Mouse (Mus musculus): ENCODE results near the gene Ism1. TPM values are rescaled to one million over a fixed set of nuclear protein-coding genes. Genes with fewer than 3 reads are reported as not detected.

Ism1 gene
- polyA plus RNA-seq, 2 experiments = 11.3 to 12.8 TPM

DNA sequence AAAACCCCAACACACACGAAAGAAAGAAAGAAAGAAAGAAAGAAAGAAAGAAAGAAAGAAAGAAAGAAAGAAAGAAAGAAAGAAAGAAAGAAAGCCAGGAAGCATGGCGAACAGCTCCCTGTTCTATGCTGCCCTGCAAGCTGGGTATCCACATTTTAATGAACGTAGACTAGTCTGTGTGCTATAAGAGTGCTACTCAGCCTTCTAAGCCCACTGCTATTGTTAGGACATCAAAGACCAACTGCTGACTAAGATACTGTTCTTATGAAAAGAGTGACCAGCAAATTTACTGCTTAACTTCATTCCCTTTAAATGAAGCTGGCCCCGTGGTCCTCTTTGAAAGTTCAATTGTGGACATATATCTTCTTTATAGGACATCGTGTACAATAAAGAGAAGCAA, 16.7 kb downstream of the Ism1 start:
- Histone ChIP-seq H3K4me3 (replicated peaks; ENCODE audit: low read length) (no peak overlapping the region), H3K4me1 (ENCODE audit: control insufficient read depth, insufficient read depth, low read length) (no peaks in the 10 kb centered on the region), H3K36me3 (ENCODE audit: control insufficient read depth, insufficient read depth, low read length) (no peaks in the 10 kb centered on the region), H3K4me2 (replicated peaks; ENCODE audit: low read depth, low read length, severe bottlenecking) (no peak overlapping the region), H3K27me3 (ENCODE audit: control insufficient read depth, insufficient read depth, low read length) (no peaks in the 10 kb centered on the region), H3K9ac (ENCODE audit: low read depth, low read length, severe bottlenecking) (no peak overlapping the region), H3K9me3 (ENCODE audit: control insufficient read depth, low read length) (no peaks in the 10 kb centered on the region), H3K27ac (replicated peaks; ENCODE audit: low read depth, low read length) (no peak overlapping the region)
- WGBS = 59% methylated on average over 5 of the region's 5 CpGs
- ATAC-seq (ENCODE audit: low FRiP score, low read depth) = no peak
- TF ChIP-seq POLR2A (IDR thresholded peaks at IDR 0.05; ENCODE audit: borderline replicate concordance, extremely low read depth, insufficient read depth, insufficient read length) = no peak
- DNase-seq (ENCODE audit: low spot score) = no peak

DNA sequence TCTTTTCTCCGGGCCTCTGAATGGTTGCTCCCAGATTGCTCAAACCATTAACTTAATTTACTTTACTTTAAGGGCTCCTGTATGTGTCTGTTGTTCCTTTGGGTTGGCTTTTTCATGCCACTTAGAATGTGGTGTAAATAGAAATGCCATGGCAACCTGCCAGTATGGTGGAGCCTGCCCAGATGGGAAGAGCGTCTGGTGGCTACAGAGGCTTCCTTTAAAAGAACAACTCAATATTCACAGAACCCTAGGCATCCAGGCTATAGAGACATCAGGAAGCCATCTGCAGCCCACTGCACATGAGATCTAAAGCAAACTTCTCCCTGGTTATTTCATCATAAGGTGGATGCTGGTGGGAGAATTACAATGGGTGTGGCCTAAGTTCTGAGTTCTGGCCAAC, 18.6 kb downstream of the Ism1 start:
- WGBS = 37% methylated on average over 2 of the region's 2 CpGs
- Histone ChIP-seq H3K9ac (ENCODE audit: low read depth, low read length, severe bottlenecking) (no peak overlapping the region), H3K4me3 (replicated peaks; ENCODE audit: low read length) (no peak overlapping the region), H3K4me2 (replicated peaks; ENCODE audit: low read depth, low read length, severe bottlenecking) (no peak overlapping the region), H3K9me3 (ENCODE audit: control insufficient read depth, low read length) (peaks cover 5% of the 10 kb centered on the region), H3K36me3 (ENCODE audit: control insufficient read depth, insufficient read depth, low read length) (0 out of 2 replicates have a peak, but pooled peaks cover 5% of the 10 kb centered on the region), H3K27ac (replicated peaks; ENCODE audit: low read depth, low read length) (no peak overlapping the region), H3K27me3 (ENCODE audit: control insufficient read depth, insufficient read depth, low read length) (no peaks in the 10 kb centered on the region), H3K4me1 (ENCODE audit: control insufficient read depth, insufficient read depth, low read length) (no peaks in the 10 kb centered on the region)
- ATAC-seq (ENCODE audit: low FRiP score, low read depth) (no peak), DNase-seq (ENCODE audit: low spot score) (no peak)
- no peak for TF ChIP-seq POLR2A (IDR thresholded peaks at IDR 0.05; ENCODE audit: borderline replicate concordance, extremely low read depth, insufficient read depth, insufficient read length)

DNA sequence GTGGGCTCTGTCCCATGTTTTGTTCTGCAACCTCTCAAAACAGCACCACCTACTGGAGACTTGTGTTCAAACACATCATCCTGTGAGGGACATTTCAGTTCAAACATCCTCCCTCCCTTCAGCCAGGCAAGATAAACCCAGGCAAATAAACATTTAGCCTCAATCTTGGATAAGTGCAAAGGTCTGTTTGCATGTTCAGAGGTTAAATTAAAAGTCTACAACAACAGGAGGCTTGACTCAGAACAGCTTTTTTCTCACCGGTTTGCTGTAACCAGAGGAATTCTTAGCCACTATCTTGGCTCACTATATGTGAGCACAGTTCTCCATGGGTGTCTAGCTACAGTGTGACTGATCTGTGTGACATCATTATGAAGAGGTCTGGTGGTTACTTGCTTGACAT, 22.6 kb downstream of the Ism1 start:
- DNase-seq (ENCODE audit: low spot score) (no peak), ATAC-seq (ENCODE audit: low FRiP score, low read depth) (no peak)
- Histone ChIP-seq H3K27ac (replicated peaks; ENCODE audit: low read depth, low read length) (no peak overlapping the region), H3K9ac (ENCODE audit: low read depth, low read length, severe bottlenecking) (no peak overlapping the region), H3K4me2 (replicated peaks; ENCODE audit: low read depth, low read length, severe bottlenecking) (no peak overlapping the region), H3K9me3 (ENCODE audit: control insufficient read depth, low read length) (peaks cover 5% of the 10 kb centered on the region), H3K36me3 (ENCODE audit: control insufficient read depth, insufficient read depth, low read length) (0 out of 2 replicates have a peak, but pooled peaks cover 5% of the 10 kb centered on the region), H3K27me3 (ENCODE audit: control insufficient read depth, insufficient read depth, low read length) (no peaks in the 10 kb centered on the region), H3K4me1 (ENCODE audit: control insufficient read depth, insufficient read depth, low read length) (no peaks in the 10 kb centered on the region), H3K4me3 (replicated peaks; ENCODE audit: low read length) (no peak overlapping the region)
- WGBS = 95% methylated on average over 1 of the region's 1 CpGs
- no peak for TF ChIP-seq POLR2A (IDR thresholded peaks at IDR 0.05; ENCODE audit: borderline replicate concordance, extremely low read depth, insufficient read depth, insufficient read length)

DNA sequence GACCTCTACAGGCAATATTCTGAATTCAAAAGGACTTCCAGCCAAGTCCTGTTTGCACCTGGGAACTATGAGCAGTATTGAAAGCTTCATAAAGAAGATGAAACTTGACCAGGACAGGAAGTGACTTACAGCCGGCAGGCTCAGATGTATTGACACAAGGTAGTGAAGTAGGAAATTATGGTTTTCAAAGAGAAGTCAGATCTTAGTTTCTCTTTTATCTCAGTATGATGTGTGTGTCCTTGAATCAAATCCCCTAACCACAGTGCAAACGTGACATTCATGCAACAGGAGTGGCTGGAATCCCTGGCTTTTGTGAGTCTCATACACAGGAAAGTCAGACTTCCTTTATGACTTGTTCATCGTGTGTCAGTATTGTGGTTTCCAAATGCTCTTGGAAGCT, 27.0 kb downstream of the Ism1 start:
- no peak overlapping the region for H3K27ac ChIP-seq (replicated peaks; ENCODE audit: low read depth, low read length)
- no peak for TF ChIP-seq POLR2A (IDR thresholded peaks at IDR 0.05; ENCODE audit: borderline replicate concordance, extremely low read depth, insufficient read depth, insufficient read length)
- no peaks in the 10 kb centered on the region for H3K27me3 ChIP-seq (ENCODE audit: control insufficient read depth, insufficient read depth, low read length)
- H3K9me3 ChIP-seq (ENCODE audit: control insufficient read depth, low read length) = peaks cover 5% of the 10 kb centered on the region
- DNase-seq (ENCODE audit: low spot score) (no peak), ATAC-seq (ENCODE audit: low FRiP score, low read depth) (no peak)
- no peak overlapping the region for H3K4me2 ChIP-seq (replicated peaks; ENCODE audit: low read depth, low read length, severe bottlenecking)
- H3K36me3 ChIP-seq (ENCODE audit: control insufficient read depth, insufficient read depth, low read length) = 0 out of 2 replicates have a peak, but pooled peaks cover 5% of the 10 kb centered on the region
- H3K4me3 ChIP-seq (replicated peaks; ENCODE audit: low read length) = no peak overlapping the region
- H3K9ac ChIP-seq (ENCODE audit: low read depth, low read length, severe bottlenecking) = no peak overlapping the region
- WGBS = 43% methylated on average over 3 of the region's 3 CpGs
- no peaks in the 10 kb centered on the region; the same call in 1 of the 2 replicates for H3K4me1 ChIP-seq (ENCODE audit: control insufficient read depth, insufficient read depth, low read length)

DNA sequence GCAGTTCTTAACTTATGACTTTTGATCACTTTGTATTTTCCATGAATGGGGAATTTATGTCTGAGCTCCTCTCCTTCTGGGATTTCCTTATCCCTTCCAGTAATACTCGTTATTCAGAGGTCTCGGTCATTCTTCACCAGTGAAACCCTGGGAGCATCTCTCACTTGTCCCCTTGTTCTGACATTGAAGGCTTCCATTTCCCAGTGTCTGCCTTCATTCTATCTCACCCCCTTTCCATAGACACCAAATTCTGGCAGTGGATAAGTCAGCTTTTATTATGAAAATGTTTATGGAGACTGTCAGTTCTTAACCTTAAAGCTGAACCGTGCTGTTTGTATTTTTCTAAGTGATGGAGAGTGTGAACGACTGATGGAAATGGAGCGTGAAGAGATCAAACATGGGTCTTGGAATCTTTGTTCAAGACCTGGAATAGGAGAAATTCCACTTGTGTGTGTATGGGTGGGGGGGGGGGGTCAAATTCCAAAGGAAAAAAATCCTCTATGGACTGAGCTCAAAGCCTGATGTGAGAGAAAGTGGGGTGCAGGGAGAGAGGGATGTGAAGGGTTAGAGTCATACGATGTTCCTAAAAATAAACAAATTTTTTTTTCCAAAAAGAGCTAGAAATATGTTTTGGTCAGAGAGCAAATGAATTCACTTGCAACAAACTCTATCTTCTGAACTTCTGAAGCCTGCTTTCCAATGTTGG, 30.4 kb downstream of the Ism1 start:
- H3K4me3 ChIP-seq (replicated peaks; ENCODE audit: low read length) = no peak overlapping the region
- no peak overlapping the region for H3K4me2 ChIP-seq (replicated peaks; ENCODE audit: low read depth, low read length, severe bottlenecking)
- no peaks in the 10 kb centered on the region for H3K9me3 ChIP-seq (ENCODE audit: control insufficient read depth, low read length)
- no peak overlapping the region for H3K9ac ChIP-seq (ENCODE audit: low read depth, low read length, severe bottlenecking)
- no peak overlapping the region for H3K27ac ChIP-seq (replicated peaks; ENCODE audit: low read depth, low read length)
- TF ChIP-seq POLR2A (IDR thresholded peaks at IDR 0.05; ENCODE audit: borderline replicate concordance, extremely low read depth, insufficient read depth, insufficient read length) = no peak
- no peaks in the 10 kb centered on the region for H3K27me3 ChIP-seq (ENCODE audit: control insufficient read depth, insufficient read depth, low read length)
- DNase-seq (ENCODE audit: low spot score) (no peak), ATAC-seq (ENCODE audit: low FRiP score, low read depth) (no peak)
- no peaks in the 10 kb centered on the region for H3K36me3 ChIP-seq (ENCODE audit: control insufficient read depth, insufficient read depth, low read length)
- no peaks in the 10 kb centered on the region; the same call in 1 of the 2 replicates for H3K4me1 ChIP-seq (ENCODE audit: control insufficient read depth, insufficient read depth, low read length)
- 76% methylated on average over 6 of the region's 6 CpGs for WGBS

All from limb, embryonic 14.5 days (tissue).